Mouse (Mus musculus) thymus, adult 2 months (tissue): ENCODE measurements at regions not wholly inside any gene's neighbourhood (a gene's known extent, or its start where the extent isn't known, plus 50 kb on each side); places are given as distances from the start of the nearest gene placed in this dataset.

Source experiments
- DNase-seq: peaks from one replicate; pipeline ENCODE4 v3.0.0; 2021
- H3K27ac ChIP-seq: fragments of 200-500 bp; 2 replicates; pipeline ENCODE4 v1.5.1; 2012; ENCODE audit warnings: low read length, control low read depth; ENCODE audit not compliant: control insufficient read depth, insufficient read depth
- H3K27me3 ChIP-seq: fragments of 200-500 bp; 2 replicates; pipeline ENCODE4 v1.6.1; 2012; ENCODE audit warnings: mild to moderate bottlenecking, low read length, moderate library complexity, mixed read lengths; ENCODE audit not compliant: control insufficient read depth, insufficient read depth
- H3K36me3 ChIP-seq: fragments of 200-500 bp; 2 replicates; pipeline ENCODE4 v1.6.1; 2012; ENCODE audit warnings: mild to moderate bottlenecking, low read length, moderate library complexity; ENCODE audit not compliant: control insufficient read depth, insufficient read depth
- H3K4me1 ChIP-seq: fragments of 200-500 bp; replicated peaks from 2 replicates; pipeline ENCODE4 v1.6.1; 2012; ENCODE audit warnings: low read length; ENCODE audit not compliant: control insufficient read depth, insufficient read depth
- H3K4me3 ChIP-seq: fragments of 200-500 bp; 2 replicates; pipeline ENCODE4 v1.5.1; 2012; ENCODE audit warnings: mild to moderate bottlenecking, low read length, control low read depth, moderate library complexity; ENCODE audit not compliant: control insufficient read depth, insufficient read depth
- CTCF ChIP-seq: fragments of 200-500 bp; IDR thresholded peaks from 2 replicates; pipeline ENCODE4 v1.5.1; 2012; ENCODE audit warnings: mild to moderate bottlenecking, control low read depth, low read length, moderate library complexity, borderline replicate concordance; ENCODE audit not compliant: control insufficient read depth, poor library complexity, insufficient read depth; ENCODE audit errors: extremely low read depth
- POLR2A ChIP-seq: fragments of 200-500 bp; IDR thresholded peaks from 2 replicates; pipeline ENCODE4 v1.6.1; 2012; ENCODE audit warnings: mild to moderate bottlenecking, low read length, control low read depth, moderate library complexity; ENCODE audit not compliant: control insufficient read depth, poor library complexity, insufficient read depth; ENCODE audit errors: extremely low read depth
- WGBS: fragments of 180-500 bp; shearing (Covaris S2); methylation state at CpG from one replicate; pipeline ENCODE4 v1.1.7; 2018; 5-methylcytosine and 5-hydroxymethylcytosine counted together

- Histone ChIP-seq H3K27ac (no peak overlapping the region), H3K36me3 (no peaks in the 10 kb centered on the region), H3K4me1 (no peaks in the 10 kb centered on the region), H3K4me3 (no peak overlapping the region), H3K27me3 (no peaks in the 10 kb centered on the region)
- DNase-seq: no peak
- WGBS: 88% methylated on average over 6 of the region's 6 CpGs
- TF ChIP-seq CTCF (no peak), POLR2A (no peak)
Observed at GRCm38 (mm10) chr14:36756056-36756455, 212.5 kb downstream of the Ccser2 start.

DNA sequence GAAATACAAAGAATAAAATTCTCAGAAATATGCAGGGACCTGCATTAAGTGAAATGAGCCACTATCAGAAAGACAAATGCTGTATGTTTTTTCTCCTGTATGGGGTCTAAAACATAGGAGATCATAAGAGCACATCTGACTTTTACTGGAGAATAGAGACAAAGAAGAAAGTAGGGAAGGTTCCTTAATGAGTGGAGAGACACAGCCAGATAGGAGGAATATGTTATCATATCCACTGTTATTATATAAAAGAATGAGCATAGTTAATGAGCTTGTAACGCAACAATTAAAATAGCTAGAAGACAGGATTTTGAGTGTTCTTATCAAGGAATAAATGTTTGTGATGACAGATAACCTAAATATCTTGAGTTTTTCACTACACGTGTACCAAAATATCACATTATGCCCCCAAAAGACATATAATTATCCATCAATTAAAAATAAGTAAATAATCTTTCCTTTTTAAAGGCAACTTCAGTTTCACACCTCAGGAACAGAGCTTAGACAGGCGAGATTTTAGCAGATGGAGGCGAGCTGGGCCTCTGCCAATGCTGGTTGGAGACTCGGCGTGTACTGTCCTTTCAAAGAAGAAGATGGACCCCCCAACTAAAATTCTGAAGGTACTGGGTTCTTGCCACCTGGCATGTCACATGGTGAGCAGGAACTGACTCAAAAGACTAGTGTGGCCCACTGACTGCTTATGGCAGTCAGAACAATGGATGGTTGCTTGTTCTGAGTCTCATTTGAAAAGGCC lies 220.3 kb downstream of the Ccser2 start:
- WGBS: 93% methylated on average over 6 of the region's 6 CpGs
- TF ChIP-seq CTCF: no peak
- TF ChIP-seq POLR2A: no peak
- H3K4me3 ChIP-seq: no peak overlapping the region
- H3K36me3 ChIP-seq: no peaks in the 10 kb centered on the region
- no peaks in the 10 kb centered on the region for H3K27me3 ChIP-seq
- DNase-seq: no peak
- H3K27ac ChIP-seq: no peak overlapping the region
- H3K4me1 ChIP-seq: no peaks in the 10 kb centered on the region

- no peaks in the 10 kb centered on the region for H3K36me3 ChIP-seq
- WGBS: 41% methylated on average over 8 of the region's 8 CpGs
- H3K4me1 ChIP-seq: no peaks in the 10 kb centered on the region
- DNase-seq: no peak
- no peak overlapping the region for H3K27ac ChIP-seq
- no peak for TF ChIP-seq POLR2A
- no peak for TF ChIP-seq CTCF
- no peaks in the 10 kb centered on the region for H3K27me3 ChIP-seq
- no peak overlapping the region for H3K4me3 ChIP-seq
Observed at GRCm38 (mm10) chr14:36731095-36731494, 237.5 kb downstream of the Ccser2 start.

DNA sequence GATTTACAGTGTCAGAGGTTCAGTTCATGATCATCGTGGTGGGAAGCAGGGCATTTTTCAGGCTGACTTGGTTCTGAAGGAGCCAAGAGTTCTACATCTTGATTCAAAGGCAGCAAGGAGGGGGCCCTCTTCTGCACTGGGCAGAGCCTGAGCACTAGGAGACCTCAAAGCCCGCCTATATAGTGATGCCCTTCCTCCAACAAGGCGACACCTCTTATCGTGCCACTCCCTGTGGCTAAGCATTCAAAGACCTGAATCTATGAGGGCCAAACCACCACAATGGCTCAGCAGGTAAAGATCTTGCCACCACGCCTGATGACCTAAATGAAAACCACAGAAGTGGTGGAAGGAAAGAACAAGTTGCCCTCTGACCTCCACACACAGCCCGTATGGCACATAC lies 242.5 kb downstream of the Ccser2 start:
- H3K4me1 ChIP-seq: no peaks in the 10 kb centered on the region
- 73% methylated on average over 6 of the region's 6 CpGs for WGBS
- H3K36me3 ChIP-seq: no peaks in the 10 kb centered on the region
- no peak overlapping the region for H3K4me3 ChIP-seq
- TF ChIP-seq POLR2A (no peak), CTCF (no peak)
- DNase-seq: no peak
- H3K27ac ChIP-seq: no peak overlapping the region
- H3K27me3 ChIP-seq: no peaks in the 10 kb centered on the region

GRCm38 (mm10) chr14:36715684-36716083 lies 252.9 kb downstream of the Ccser2 start:
- WGBS: 84% methylated on average over 2 of the region's 2 CpGs
- Histone ChIP-seq H3K4me3 (no peak overlapping the region), H3K27ac (no peak overlapping the region), H3K4me1 (no peaks in the 10 kb centered on the region), H3K36me3 (no peaks in the 10 kb centered on the region), H3K27me3 (no peaks in the 10 kb centered on the region)
- TF ChIP-seq POLR2A (no peak), CTCF (no peak)
- DNase-seq: no peak

DNA sequence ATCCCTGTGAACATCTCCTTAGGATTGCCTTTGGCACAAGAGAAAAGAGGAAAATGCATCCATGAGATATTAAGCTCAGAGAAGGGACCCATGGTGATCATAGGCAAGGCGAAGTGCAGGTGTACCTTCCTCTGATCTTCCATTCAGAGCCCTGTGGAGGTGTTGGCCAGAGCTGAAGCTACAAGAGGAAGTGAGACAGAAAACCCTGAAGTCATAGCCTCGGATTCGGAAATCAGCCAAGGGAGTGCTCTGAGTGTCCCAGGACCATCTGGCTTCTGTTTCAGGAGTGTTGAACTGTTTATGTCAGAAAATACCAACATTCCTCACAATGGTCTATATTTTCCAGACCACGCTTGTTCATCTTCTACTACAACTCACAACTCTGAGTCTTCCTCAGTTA lies 271.6 kb downstream of the Ccser2 start:
- Histone ChIP-seq H3K36me3 (no peaks in the 10 kb centered on the region), H3K4me1 (no peaks in the 10 kb centered on the region), H3K4me3 (no peak overlapping the region), H3K27me3 (no peaks in the 10 kb centered on the region), H3K27ac (no peak overlapping the region)
- 89% methylated on average over 4 of the region's 4 CpGs for WGBS
- TF ChIP-seq CTCF: no peak
- TF ChIP-seq POLR2A: no peak
- no peak for DNase-seq

DNA sequence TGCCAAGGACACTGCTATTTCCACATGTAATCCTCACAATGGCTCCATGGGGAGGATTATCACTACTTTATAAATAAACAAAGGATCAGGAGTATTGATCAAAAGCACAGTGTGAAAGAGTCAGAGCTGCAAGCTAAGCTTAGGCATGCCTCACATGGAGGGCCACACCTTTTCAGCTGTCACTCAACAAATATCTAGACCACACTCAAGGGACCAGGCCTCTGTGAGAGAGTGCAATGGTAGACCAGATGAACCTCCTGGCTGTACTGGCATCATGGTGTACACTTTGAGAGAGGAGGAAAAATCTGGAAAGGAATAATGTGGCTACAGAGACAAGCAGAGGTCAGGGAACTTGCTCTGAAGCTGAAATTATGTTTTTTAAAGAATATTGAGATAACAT lies 276.6 kb downstream of the Ccser2 start:
- Histone ChIP-seq H3K27ac (no peak overlapping the region), H3K4me1 (no peaks in the 10 kb centered on the region), H3K27me3 (no peaks in the 10 kb centered on the region), H3K36me3 (no peaks in the 10 kb centered on the region), H3K4me3 (no peak overlapping the region)
- TF ChIP-seq POLR2A (no peak), CTCF (no peak)
- DNase-seq: no peak
